Mouse (Mus musculus) MEL (cell line): ENCODE measurements around the gene Cfl2. TPM values are rescaled to one million over a fixed set of nuclear protein-coding genes. Genes with fewer than 3 reads are reported as not detected.

ENCODE experiments used
- DNase-seq: peaks from one replicate; pipeline ENCODE4 v3.0.0; 2011; ENCODE audit warnings: low read depth, low spot score
- H3K27ac ChIP-seq: 2 replicates; pipeline ENCODE4 v1.5.1; 2012; ENCODE audit warnings: low read depth, mild to moderate bottlenecking, control low read depth, low read length, moderate library complexity; ENCODE audit not compliant: control insufficient read depth
- H3K27me3 ChIP-seq, 2 experiments: fragments of 150-350 bp in 1 of 2; sonication (generic) in 1 of 2; 2 replicates each; pipeline ENCODE4 v1.6.1; 2012; ENCODE audit warnings: low read length in 2 of 2, mild to moderate bottlenecking in 2 of 2, improper control_type of control experiment in 1 of 2, moderate library complexity in 1 of 2; ENCODE audit not compliant: insufficient read depth in 2 of 2, control insufficient read depth in 1 of 2
- H3K36me3 ChIP-seq, 2 experiments: 2 replicates each; pipeline ENCODE4 v1.6.1; 2012 to 2014; ENCODE audit warnings: low read length in 2 of 2, improper control_type of control experiment in 1 of 2, inconsistent platforms in 1 of 2, mild to moderate bottlenecking in 1 of 2; ENCODE audit not compliant: insufficient read depth in 2 of 2, control insufficient read depth in 1 of 2
- H3K4me1 ChIP-seq, 2 experiments: fragments of 150-350 bp in 1 of 2; sonication (generic) in 1 of 2; 2 replicates each; pipeline ENCODE4 v1.6.1; 2012; ENCODE audit warnings: low read length in 2 of 2, improper control_type of control experiment in 1 of 2, mild to moderate bottlenecking in 1 of 2; ENCODE audit not compliant: insufficient read depth in 2 of 2, control insufficient read depth in 1 of 2
- H3K4me3 ChIP-seq, 2 experiments: fragments of 150-350 bp in 1 of 2; sonication (generic) in 1 of 2; 2 replicates each; pipeline ENCODE4 v1.5.1; 2012; ENCODE audit warnings: low read depth in 2 of 2, low read length in 2 of 2, mild to moderate bottlenecking in 2 of 2, moderate library complexity in 2 of 2, control low read depth in 1 of 2, improper control_type of control experiment in 1 of 2; ENCODE audit not compliant: control insufficient read depth in 1 of 2, insufficient read depth in 1 of 2
- H3K79me2 ChIP-seq: 2 replicates; pipeline ENCODE4 v1.6.1; 2012; ENCODE audit warnings: mild to moderate bottlenecking, low read length, moderate library complexity; ENCODE audit not compliant: control insufficient read depth, poor library complexity, insufficient read depth
- H3K9ac ChIP-seq: 2 replicates; pipeline ENCODE4 v1.6.1; 2012; ENCODE audit warnings: low read depth, mild to moderate bottlenecking, control low read depth, low read length, moderate library complexity; ENCODE audit not compliant: control insufficient read depth, poor library complexity, severe bottlenecking
- H3K9me3 ChIP-seq: fragments of 150-350 bp; sonication (generic); replicated peaks from 2 replicates; pipeline ENCODE4 v1.6.1; 2012; ENCODE audit warnings: mild to moderate bottlenecking, low read length, improper control_type of control experiment, moderate library complexity; ENCODE audit not compliant: insufficient read depth
- BHLHE40 ChIP-seq: IDR thresholded peaks from 2 replicates; pipeline ENCODE4 v1.6.1; 2012; ENCODE audit warnings: low read depth, mild to moderate bottlenecking, inconsistent platforms, low read length, improper control_type of control experiment, borderline replicate concordance
- CHD2 ChIP-seq: IDR thresholded peaks from 2 replicates; pipeline ENCODE4 v1.6.1; 2011; ENCODE audit warnings: low read length, improper control_type of control experiment
- E2F4 ChIP-seq: IDR thresholded peaks from 2 replicates; pipeline ENCODE4 v1.6.1; 2011; ENCODE audit warnings: low read depth, low read length, improper control_type of control experiment, borderline replicate concordance
- ELF1 ChIP-seq: IDR thresholded peaks from 2 replicates; pipeline ENCODE4 v1.6.1; 2014; ENCODE audit warnings: low read depth, mild to moderate bottlenecking, inconsistent platforms, low read length, improper control_type of control experiment, moderate library complexity
- EP300 ChIP-seq, 2 experiments: IDR thresholded peaks; 2 replicates each; pipeline ENCODE4 v1.6.1; 2011; ENCODE audit warnings: improper control_type of control experiment in 2 of 2, low read length in 2 of 2, low read depth in 1 of 2, mild to moderate bottlenecking in 1 of 2
- ETS1 ChIP-seq: IDR thresholded peaks from 2 replicates; pipeline ENCODE4 v1.6.1; 2012; ENCODE audit warnings: low read depth, mild to moderate bottlenecking, inconsistent platforms, low read length, improper control_type of control experiment, moderate library complexity
- GABPA ChIP-seq: IDR thresholded peaks from 2 replicates; pipeline ENCODE4 v1.6.1; 2012; ENCODE audit warnings: low read depth, mild to moderate bottlenecking, inconsistent platforms, low read length, improper control_type of control experiment, moderate library complexity
- GATA1 ChIP-seq: IDR thresholded peaks from 2 replicates; pipeline ENCODE4 v1.6.1; 2011; ENCODE audit warnings: low read depth, low read length, improper control_type of control experiment
- KAT2A ChIP-seq: conservative IDR thresholded peaks from 2 replicates; pipeline ENCODE4 v1.6.1; 2012; ENCODE audit warnings: low read depth, low read length, improper control_type of control experiment, inconsistent platforms
- MAFK ChIP-seq: IDR thresholded peaks from 2 replicates; pipeline ENCODE4 v1.6.1; 2011; ENCODE audit warnings: low read depth, mild to moderate bottlenecking, low read length, improper control_type of control experiment, borderline replicate concordance
- MAX ChIP-seq: IDR thresholded peaks from 2 replicates; pipeline ENCODE4 v1.6.1; 2011; ENCODE audit warnings: low read length, improper control_type of control experiment
- MXI1 ChIP-seq: IDR thresholded peaks from 2 replicates; pipeline ENCODE4 v1.6.1; 2011; ENCODE audit warnings: mild to moderate bottlenecking, low read depth, low read length, improper control_type of control experiment
- MYB ChIP-seq: IDR thresholded peaks from 2 replicates; pipeline ENCODE4 v1.6.1; 2011; ENCODE audit warnings: mild to moderate bottlenecking, low read depth, low read length, improper control_type of control experiment
- MYC ChIP-seq: IDR thresholded peaks from 2 replicates; pipeline ENCODE4 v1.6.1; 2011; ENCODE audit warnings: low read depth, mild to moderate bottlenecking, low read length, improper control_type of control experiment, moderate library complexity
- NELFE ChIP-seq: IDR thresholded peaks from 2 replicates; pipeline ENCODE4 v1.6.1; 2011; ENCODE audit warnings: low read depth, low read length, improper control_type of control experiment
- NRF1 ChIP-seq: IDR thresholded peaks from 2 replicates; pipeline ENCODE4 v1.6.1; 2014; ENCODE audit warnings: low read depth, mild to moderate bottlenecking, inconsistent platforms, low read length, improper control_type of control experiment, moderate library complexity; ENCODE audit not compliant: poor library complexity, insufficient read depth, severe bottlenecking
- POLR2A ChIP-seq, 2 experiments: IDR thresholded peaks; 2 replicates each; pipeline ENCODE4 v1.6.1; 2011 to 2012; ENCODE audit warnings: low read length in 2 of 2, mild to moderate bottlenecking in 2 of 2, control low read depth in 1 of 2, improper control_type of control experiment in 1 of 2, low read depth in 1 of 2, moderate library complexity in 1 of 2; ENCODE audit not compliant: control insufficient read depth in 1 of 2, insufficient read depth in 1 of 2, poor library complexity in 1 of 2
- SIN3A ChIP-seq: IDR thresholded peaks from 2 replicates; pipeline ENCODE4 v1.6.1; 2012; ENCODE audit warnings: low read length, improper control_type of control experiment, inconsistent platforms
- SMC3 ChIP-seq: IDR thresholded peaks from 2 replicates; pipeline ENCODE4 v1.6.1; 2011; ENCODE audit warnings: low read depth, low read length, improper control_type of control experiment
- TAL1 ChIP-seq: IDR thresholded peaks from 2 replicates; pipeline ENCODE4 v1.6.1; 2012; ENCODE audit warnings: mild to moderate bottlenecking, inconsistent platforms, low read length, moderate library complexity, mixed read lengths
- TBP ChIP-seq: IDR thresholded peaks from 2 replicates; pipeline ENCODE4 v1.8.0; 2011; ENCODE audit warnings: low read depth, low read length, improper control_type of control experiment
- USF2 ChIP-seq, 2 experiments: IDR thresholded peaks; 2 replicates each; pipeline ENCODE4 v1.6.1; 2011 to 2012; ENCODE audit warnings: improper control_type of control experiment in 2 of 2, low read length in 2 of 2, borderline replicate concordance in 1 of 2, inconsistent platforms in 1 of 2, low read depth in 1 of 2, mild to moderate bottlenecking in 1 of 2; ENCODE audit not compliant: insufficient read depth in 1 of 2
- ZC3H11A ChIP-seq: IDR thresholded peaks from 2 replicates; pipeline ENCODE4 v1.6.1; 2012; ENCODE audit warnings: low read depth, mild to moderate bottlenecking, inconsistent platforms, low read length, improper control_type of control experiment
- ZKSCAN1 ChIP-seq: IDR thresholded peaks from 2 replicates; pipeline ENCODE4 v1.6.1; 2012; ENCODE audit warnings: low read depth, mild to moderate bottlenecking, inconsistent platforms, low read length, improper control_type of control experiment, moderate library complexity
- ZMIZ1 ChIP-seq: IDR thresholded peaks from 2 replicates; pipeline ENCODE4 v1.6.1; 2012; ENCODE audit warnings: low read depth, mild to moderate bottlenecking, inconsistent platforms, low read length, improper control_type of control experiment, moderate library complexity
- ZNF384 ChIP-seq: IDR thresholded peaks from 2 replicates; pipeline ENCODE4 v1.6.1; 2012; ENCODE audit warnings: low read depth, mild to moderate bottlenecking, inconsistent platforms, low read length, improper control_type of control experiment
- polyA plus RNA-seq, 2 experiments: library from polyadenylated mRNA; stranded (reverse) in 1 of 2; unstranded in 1 of 2; fragments of >175 nt in 1 of 2; fragments of >200 nt in 1 of 2; gene quantifications; 2 replicates each; pipeline versions ENCODE4 v1.2.1 to v1.2.4; 2012; ENCODE audit warnings: low replicate concordance in 2 of 2, low read depth in 1 of 2; ENCODE audit not compliant: insufficient read length in 2 of 2, insufficient read depth in 1 of 2, missing spikeins in 1 of 2
- total RNA-seq: library from RNA; depleted of rRNA; stranded (reverse); fragments of 300-350 nt; gene quantifications from 2 replicates; pipeline ENCODE4 v1.2.3, GENCODE M21; 2012

The Cfl2 gene
- total and polyA plus RNA-seq, 3 experiments, result 5.7 to 8.8 TPM; not detected in 1

DNA sequence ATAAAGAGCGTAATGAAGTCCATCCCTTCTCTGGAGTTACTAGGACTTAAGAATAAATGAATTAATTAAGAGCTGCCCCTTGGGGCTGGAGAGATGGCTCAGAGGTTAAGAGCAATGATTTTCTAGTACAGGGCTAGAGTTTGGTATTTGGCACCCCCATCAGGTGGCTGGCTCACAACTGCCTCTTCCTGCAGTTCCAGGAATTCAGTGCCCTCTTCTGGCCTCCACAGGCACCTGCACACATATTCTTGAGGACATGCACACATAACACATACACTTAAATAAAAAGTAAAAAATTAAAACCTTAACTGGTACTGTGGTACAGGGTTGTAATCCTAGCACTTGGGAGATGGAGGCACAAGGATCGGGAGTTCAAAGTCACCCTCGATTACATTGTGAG lies 37.5 kb downstream of the Cfl2 start (continued):
- TF ChIP-seq ZNF384 (0 out of 2 replicates have a peak, but pooled peaks have one; percentile 34), SMC3 (peak; percentile 75), NRF1 (no peak), ELF1 (peak; percentile 20; the same call in 1 of the 2 replicates), MYB (no peak), MXI1 (no peak), ETS1 (0 out of 2 replicates have a peak, but pooled peaks have one; percentile 19), ZC3H11A (peak; percentile 85)
- TF ChIP-seq, all 39 proteins: peak for 8

DNA sequence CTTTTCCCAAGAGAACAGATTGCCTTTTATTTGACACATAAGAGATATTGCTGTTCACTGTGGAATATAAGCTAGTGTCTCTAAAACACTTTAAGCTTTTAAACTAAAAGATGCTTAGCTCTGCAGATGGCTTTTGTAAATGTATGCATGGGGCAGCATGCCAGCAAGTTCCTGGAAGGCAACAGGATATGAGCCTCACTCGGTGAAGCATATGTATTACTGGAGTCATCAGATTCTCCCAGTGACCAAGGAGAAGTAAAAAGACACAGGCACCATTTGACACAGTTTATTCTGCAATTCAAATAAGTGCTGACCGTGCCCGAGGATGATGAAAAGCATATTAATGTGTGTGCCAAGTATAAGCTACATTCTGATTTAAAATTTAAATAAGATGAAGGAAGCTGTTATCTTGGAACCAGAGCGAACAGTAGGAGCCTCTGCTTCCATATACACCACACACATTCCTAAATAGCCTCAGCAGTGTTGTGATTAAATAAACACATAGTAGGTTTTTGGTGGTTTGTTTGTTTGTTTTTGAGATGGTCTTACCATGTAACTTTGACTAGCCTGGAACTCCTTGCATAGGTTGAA lies 39.7 kb downstream of the Cfl2 start:
- H3K27ac ChIP-seq, result no peak overlapping the region
- peaks cover 12 to 28% of the 10 kb centered on the region in 2 experiments for H3K4me1 ChIP-seq
- no peaks in the 10 kb centered on the region for H3K27me3 ChIP-seq
- no peak overlapping the region for H3K4me3 ChIP-seq
- no peaks in the 10 kb centered on the region for H3K9me3 ChIP-seq
- peaks cover 0 to 36% of the 10 kb centered on the region in 2 experiments; a peak in 2 of 4 replicates for H3K36me3 ChIP-seq
- no peak for TF ChIP-seq TAL1
- peak; percentile 58; the same call in 1 of the 2 replicates for TF ChIP-seq ETS1
- no peak for TF ChIP-seq E2F4
- no peak for TF ChIP-seq ZKSCAN1
- TF ChIP-seq EP300 (IDR thresholded peaks at IDR 0.05; ENCODE audit: low read depth in 1 of 2, low read length in 2 of 2), result no peak
- no peak for TF ChIP-seq MAX
- TF ChIP-seq, all 39 proteins: peak for 1
- Histone ChIP-seq H3K9ac (no peak overlapping the region), H3K79me2 (no peaks in the 10 kb centered on the region; the same call in 1 of the 2 replicates)
- peak; percentile 70 for DNase-seq

DNA sequence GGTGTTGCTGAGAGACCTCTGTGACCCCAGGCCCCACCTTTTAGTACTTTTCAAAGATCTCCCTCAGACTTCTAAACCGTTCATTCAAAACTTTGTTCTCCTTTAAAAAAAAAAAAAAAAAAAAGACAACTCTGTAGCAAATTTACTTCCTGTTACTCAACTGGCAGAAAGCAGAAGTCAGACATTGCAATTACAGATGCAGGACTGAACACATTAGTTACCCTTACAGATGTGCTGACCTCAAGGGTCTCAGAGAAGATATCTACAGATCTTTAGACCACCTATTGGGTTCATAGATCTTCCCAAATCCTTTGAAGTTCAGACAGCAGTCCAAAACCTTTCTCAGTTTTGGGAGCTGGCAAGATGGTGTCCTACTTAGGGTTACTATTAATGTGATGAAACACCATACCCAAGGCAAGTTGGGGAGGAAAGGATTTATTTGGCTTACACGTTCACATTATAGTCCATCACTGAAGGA lies 42.0 kb downstream of the Cfl2 start:
- H3K4me1 ChIP-seq, result peaks cover 12 to 28% of the 10 kb centered on the region in 2 experiments
- TF ChIP-seq MYC (peak; percentile 78), ELF1 (peak; percentile 71; the same call in 1 of the 2 replicates), USF2 (IDR thresholded peaks at IDR 0.05; ENCODE audit: borderline replicate concordance in 1 of 2, insufficient read depth in 1 of 2, low read depth in 1 of 2, low read length in 2 of 2) (no peak), ZMIZ1 (0 out of 2 replicates have a peak, but pooled peaks have one; percentile 51), SIN3A (peak; percentile 86), ZNF384 (peak; percentile 99), BHLHE40 (no peak), ZC3H11A (no peak), MYB (no peak), MXI1 (no peak), GABPA (no peak), GATA1 (0 out of 2 replicates have a peak, but pooled peaks have one; percentile 12), ZKSCAN1 (peak; percentile 56; the same call in 1 of the 2 replicates), POLR2A (IDR thresholded peaks at IDR 0.05; ENCODE audit: control insufficient read depth in 1 of 2, insufficient read depth in 1 of 2, low read depth in 1 of 2, low read length in 2 of 2, poor library complexity in 1 of 2) (peak in 1 of 2 experiments; percentile 63; a peak in 2 of 4 replicates), CHD2 (no peak), NELFE (0 out of 2 replicates have a peak, but pooled peaks have one; percentile 24), MAFK (no peak), KAT2A (no peak), TBP (peak; percentile 66; the same call in 1 of the 2 replicates)

More for the DNA sequence above, 42.0 kb downstream of the Cfl2 start:
- Histone ChIP-seq H3K4me3 (peak overlapping the region; percentile 5 to 29), H3K9ac (peak overlapping the region; percentile 75), H3K79me2 (no peaks in the 10 kb centered on the region; the same call in 1 of the 2 replicates), H3K27ac (peak overlapping the region; percentile 94), H3K9me3 (no peaks in the 10 kb centered on the region), H3K36me3 (peaks cover 0 to 36% of the 10 kb centered on the region in 2 experiments; a peak in 2 of 4 replicates), H3K27me3 (no peaks in the 10 kb centered on the region)
- peak; percentile 83 for DNase-seq
